Mouse (Mus musculus) MEL (cell line): Measurements from ENCODE around the gene Slc24a4. TPM values are rescaled to one million over a fixed set of nuclear protein-coding genes. Genes with fewer than 3 reads are reported as not detected.
A peak's percentile ranks its signal among the peaks of the same experiment; 100 is the strongest.

Source experiments
- DNase-seq: peaks from one replicate; pipeline ENCODE4 v3.0.0; 2011; ENCODE audit warnings: low read depth, low spot score
- H3K27ac ChIP-seq: 2 replicates; pipeline ENCODE4 v1.5.1; 2012; ENCODE audit warnings: low read depth, mild to moderate bottlenecking, control low read depth, low read length, moderate library complexity; ENCODE audit not compliant: control insufficient read depth
- H3K27me3 ChIP-seq, 2 experiments: fragments of 150-350 bp in 1 of 2; sonication (generic) in 1 of 2; 2 replicates each; pipeline ENCODE4 v1.6.1; 2012; ENCODE audit warnings: low read length in 2 of 2, mild to moderate bottlenecking in 2 of 2, improper control_type of control experiment in 1 of 2, moderate library complexity in 1 of 2; ENCODE audit not compliant: insufficient read depth in 2 of 2, control insufficient read depth in 1 of 2
- H3K36me3 ChIP-seq, 2 experiments: 2 replicates each; pipeline ENCODE4 v1.6.1; 2012 to 2014; ENCODE audit warnings: low read length in 2 of 2, improper control_type of control experiment in 1 of 2, inconsistent platforms in 1 of 2, mild to moderate bottlenecking in 1 of 2; ENCODE audit not compliant: insufficient read depth in 2 of 2, control insufficient read depth in 1 of 2
- H3K4me1 ChIP-seq, 2 experiments: fragments of 150-350 bp in 1 of 2; sonication (generic) in 1 of 2; 2 replicates each; pipeline ENCODE4 v1.6.1; 2012; ENCODE audit warnings: low read length in 2 of 2, improper control_type of control experiment in 1 of 2, mild to moderate bottlenecking in 1 of 2; ENCODE audit not compliant: insufficient read depth in 2 of 2, control insufficient read depth in 1 of 2
- H3K4me3 ChIP-seq, 2 experiments: fragments of 150-350 bp in 1 of 2; sonication (generic) in 1 of 2; 2 replicates each; pipeline ENCODE4 v1.5.1; 2012; ENCODE audit warnings: low read depth in 2 of 2, low read length in 2 of 2, mild to moderate bottlenecking in 2 of 2, moderate library complexity in 2 of 2, control low read depth in 1 of 2, improper control_type of control experiment in 1 of 2; ENCODE audit not compliant: control insufficient read depth in 1 of 2, insufficient read depth in 1 of 2
- H3K79me2 ChIP-seq: 2 replicates; pipeline ENCODE4 v1.6.1; 2012; ENCODE audit warnings: mild to moderate bottlenecking, low read length, moderate library complexity; ENCODE audit not compliant: control insufficient read depth, poor library complexity, insufficient read depth
- H3K9ac ChIP-seq: 2 replicates; pipeline ENCODE4 v1.6.1; 2012; ENCODE audit warnings: low read depth, mild to moderate bottlenecking, control low read depth, low read length, moderate library complexity; ENCODE audit not compliant: control insufficient read depth, poor library complexity, severe bottlenecking
- H3K9me3 ChIP-seq: fragments of 150-350 bp; sonication (generic); replicated peaks from 2 replicates; pipeline ENCODE4 v1.6.1; 2012; ENCODE audit warnings: mild to moderate bottlenecking, low read length, improper control_type of control experiment, moderate library complexity; ENCODE audit not compliant: insufficient read depth
- BHLHE40 ChIP-seq: IDR thresholded peaks from 2 replicates; pipeline ENCODE4 v1.6.1; 2012; ENCODE audit warnings: low read depth, mild to moderate bottlenecking, inconsistent platforms, low read length, improper control_type of control experiment, borderline replicate concordance
- CHD1 ChIP-seq: IDR thresholded peaks from 2 replicates; pipeline ENCODE4 v1.6.1; 2012; ENCODE audit warnings: low read depth, mild to moderate bottlenecking, inconsistent platforms, low read length, improper control_type of control experiment
- CHD2 ChIP-seq: IDR thresholded peaks from 2 replicates; pipeline ENCODE4 v1.6.1; 2011; ENCODE audit warnings: low read length, improper control_type of control experiment
- ELF1 ChIP-seq: IDR thresholded peaks from 2 replicates; pipeline ENCODE4 v1.6.1; 2014; ENCODE audit warnings: low read depth, mild to moderate bottlenecking, inconsistent platforms, low read length, improper control_type of control experiment, moderate library complexity
- ETS1 ChIP-seq: IDR thresholded peaks from 2 replicates; pipeline ENCODE4 v1.6.1; 2012; ENCODE audit warnings: low read depth, mild to moderate bottlenecking, inconsistent platforms, low read length, improper control_type of control experiment, moderate library complexity
- GABPA ChIP-seq: IDR thresholded peaks from 2 replicates; pipeline ENCODE4 v1.6.1; 2012; ENCODE audit warnings: low read depth, mild to moderate bottlenecking, inconsistent platforms, low read length, improper control_type of control experiment, moderate library complexity
- GATA1 ChIP-seq: IDR thresholded peaks from 2 replicates; pipeline ENCODE4 v1.6.1; 2011; ENCODE audit warnings: low read depth, low read length, improper control_type of control experiment
- HCFC1 ChIP-seq: IDR thresholded peaks from 2 replicates; pipeline ENCODE4 v1.6.1; 2012; ENCODE audit warnings: low read depth, mild to moderate bottlenecking, inconsistent platforms, low read length, improper control_type of control experiment, moderate library complexity
- JUND ChIP-seq: IDR thresholded peaks from 2 replicates; pipeline ENCODE4 v1.6.1; 2011; ENCODE audit warnings: low read depth, mild to moderate bottlenecking, improper control_type of control experiment, low read length
- MAFK ChIP-seq: IDR thresholded peaks from 2 replicates; pipeline ENCODE4 v1.6.1; 2011; ENCODE audit warnings: low read depth, mild to moderate bottlenecking, low read length, improper control_type of control experiment, borderline replicate concordance
- MAZ ChIP-seq: IDR thresholded peaks from 2 replicates; pipeline ENCODE4 v1.6.1; 2012; ENCODE audit warnings: low read depth, mild to moderate bottlenecking, inconsistent platforms, low read length, improper control_type of control experiment
- MEF2A ChIP-seq: IDR thresholded peaks from 2 replicates; pipeline ENCODE4 v1.6.1; 2014; ENCODE audit warnings: low read depth, mild to moderate bottlenecking, inconsistent platforms, low read length, improper control_type of control experiment; ENCODE audit not compliant: poor library complexity, insufficient replicate concordance, severe bottlenecking; ENCODE audit errors: extremely low read depth
- MXI1 ChIP-seq: IDR thresholded peaks from 2 replicates; pipeline ENCODE4 v1.6.1; 2011; ENCODE audit warnings: mild to moderate bottlenecking, low read depth, low read length, improper control_type of control experiment
- MYB ChIP-seq: IDR thresholded peaks from 2 replicates; pipeline ENCODE4 v1.6.1; 2011; ENCODE audit warnings: mild to moderate bottlenecking, low read depth, low read length, improper control_type of control experiment
- NELFE ChIP-seq: IDR thresholded peaks from 2 replicates; pipeline ENCODE4 v1.6.1; 2011; ENCODE audit warnings: low read depth, low read length, improper control_type of control experiment
- POLR2A ChIP-seq, 2 experiments: IDR thresholded peaks; 2 replicates each; pipeline ENCODE4 v1.6.1; 2011 to 2012; ENCODE audit warnings: low read length in 2 of 2, mild to moderate bottlenecking in 2 of 2, control low read depth in 1 of 2, improper control_type of control experiment in 1 of 2, low read depth in 1 of 2, moderate library complexity in 1 of 2; ENCODE audit not compliant: control insufficient read depth in 1 of 2, insufficient read depth in 1 of 2, poor library complexity in 1 of 2
- POLR2AphosphoS2 ChIP-seq: IDR thresholded peaks from 2 replicates; pipeline ENCODE4 v1.6.1; 2011; ENCODE audit warnings: low read length, improper control_type of control experiment
- POLR2AphosphoS5 ChIP-seq: IDR thresholded peaks from 2 replicates; pipeline ENCODE4 v1.6.1; 2012; ENCODE audit warnings: low read depth, borderline replicate concordance, mild to moderate bottlenecking, inconsistent platforms, low read length, moderate library complexity, mixed read lengths
- RAD21 ChIP-seq: IDR thresholded peaks from 2 replicates; pipeline ENCODE4 v1.6.1; 2011; ENCODE audit warnings: mild to moderate bottlenecking, low read depth, low read length, improper control_type of control experiment
- SIN3A ChIP-seq: IDR thresholded peaks from 2 replicates; pipeline ENCODE4 v1.6.1; 2012; ENCODE audit warnings: low read length, improper control_type of control experiment, inconsistent platforms
- SMC3 ChIP-seq: IDR thresholded peaks from 2 replicates; pipeline ENCODE4 v1.6.1; 2011; ENCODE audit warnings: low read depth, low read length, improper control_type of control experiment
- TAL1 ChIP-seq: IDR thresholded peaks from 2 replicates; pipeline ENCODE4 v1.6.1; 2012; ENCODE audit warnings: mild to moderate bottlenecking, inconsistent platforms, low read length, moderate library complexity, mixed read lengths
- TBP ChIP-seq: IDR thresholded peaks from 2 replicates; pipeline ENCODE4 v1.8.0; 2011; ENCODE audit warnings: low read depth, low read length, improper control_type of control experiment
- TCF12 ChIP-seq: IDR thresholded peaks from 2 replicates; pipeline ENCODE4 v1.6.1; 2014; ENCODE audit warnings: low read depth, mild to moderate bottlenecking, inconsistent platforms, low read length, improper control_type of control experiment, moderate library complexity
- UBTF ChIP-seq: IDR thresholded peaks from 2 replicates; pipeline ENCODE4 v1.6.1; 2012; ENCODE audit warnings: low read depth, mild to moderate bottlenecking, inconsistent platforms, low read length, improper control_type of control experiment, moderate library complexity, borderline replicate concordance; ENCODE audit not compliant: insufficient read depth
- USF1 ChIP-seq: IDR thresholded peaks from 2 replicates; pipeline ENCODE4 v1.6.1; 2014; ENCODE audit warnings: low read depth, mild to moderate bottlenecking, inconsistent platforms, low read length, improper control_type of control experiment, moderate library complexity
- USF2 ChIP-seq, 2 experiments: IDR thresholded peaks; 2 replicates each; pipeline ENCODE4 v1.6.1; 2011 to 2012; ENCODE audit warnings: improper control_type of control experiment in 2 of 2, low read length in 2 of 2, borderline replicate concordance in 1 of 2, inconsistent platforms in 1 of 2, low read depth in 1 of 2, mild to moderate bottlenecking in 1 of 2; ENCODE audit not compliant: insufficient read depth in 1 of 2
- ZKSCAN1 ChIP-seq: IDR thresholded peaks from 2 replicates; pipeline ENCODE4 v1.6.1; 2012; ENCODE audit warnings: low read depth, mild to moderate bottlenecking, inconsistent platforms, low read length, improper control_type of control experiment, moderate library complexity
- ZMIZ1 ChIP-seq: IDR thresholded peaks from 2 replicates; pipeline ENCODE4 v1.6.1; 2012; ENCODE audit warnings: low read depth, mild to moderate bottlenecking, inconsistent platforms, low read length, improper control_type of control experiment, moderate library complexity
- polyA plus RNA-seq, 2 experiments: library from polyadenylated mRNA; stranded (reverse) in 1 of 2; unstranded in 1 of 2; fragments of >175 nt in 1 of 2; fragments of >200 nt in 1 of 2; gene quantifications; 2 replicates each; pipeline versions ENCODE4 v1.2.1 to v1.2.4; 2012; ENCODE audit warnings: low replicate concordance in 2 of 2, low read depth in 1 of 2; ENCODE audit not compliant: insufficient read length in 2 of 2, insufficient read depth in 1 of 2, missing spikeins in 1 of 2
- total RNA-seq: library from RNA; depleted of rRNA; stranded (reverse); fragments of 300-350 nt; gene quantifications from 2 replicates; pipeline ENCODE4 v1.2.3, GENCODE M21; 2012

Slc24a4 gene
- total and polyA plus RNA-seq, 3 experiments, result not detected

GRCm38 (mm10) chr12:102308001-102308456 lies 179.5 kb downstream of the Slc24a4 start:
- Histone ChIP-seq H3K27ac (no peak overlapping the region), H3K4me1 (peaks cover 0 to 19% of the 10 kb centered on the region in 2 experiments; a peak in 3 of 4 replicates), H3K36me3 (peaks cover 0 to 9% of the 10 kb centered on the region in 2 experiments; a peak in 2 of 4 replicates), H3K9me3 (no peaks in the 10 kb centered on the region), H3K9ac (no peak overlapping the region), H3K4me3 (no peak overlapping the region), H3K27me3 (no peaks in the 10 kb centered on the region), H3K79me2 (no peaks in the 10 kb centered on the region)
- TF ChIP-seq UBTF (no peak), JUND (no peak), ELF1 (no peak), POLR2AphosphoS2 (no peak), TCF12 (no peak), USF2 (IDR thresholded peaks at IDR 0.05; ENCODE audit: borderline replicate concordance in 1 of 2, insufficient read depth in 1 of 2, low read depth in 1 of 2, low read length in 2 of 2) (no peak), GATA1 (no peak), POLR2A (IDR thresholded peaks at IDR 0.05; ENCODE audit: control insufficient read depth in 1 of 2, insufficient read depth in 1 of 2, low read depth in 1 of 2, low read length in 2 of 2, poor library complexity in 1 of 2) (no peak), ZMIZ1 (no peak), RAD21 (no peak), SIN3A (no peak), GABPA (no peak), MAZ (no peak)
- peak; percentile 37 for DNase-seq

GRCm38 (mm10) chr12:102308457-102309011 lies 180.0 kb downstream of the Slc24a4 start:
- H3K9ac ChIP-seq, result no peak overlapping the region
- H3K4me1 ChIP-seq, result peaks cover 0 to 19% of the 10 kb centered on the region in 2 experiments; a peak in 3 of 4 replicates
- no peak overlapping the region for H3K27ac ChIP-seq
- peaks cover 0 to 9% of the 10 kb centered on the region in 2 experiments; a peak in 2 of 4 replicates for H3K36me3 ChIP-seq
- peak; percentile 83 for DNase-seq
- H3K79me2 ChIP-seq, result no peaks in the 10 kb centered on the region
- H3K9me3 ChIP-seq, result no peaks in the 10 kb centered on the region
- no peaks in the 10 kb centered on the region for H3K27me3 ChIP-seq
- H3K4me3 ChIP-seq, result no peak overlapping the region
- TF ChIP-seq NELFE (no peak), TAL1 (no peak; the same call in 1 of the 2 replicates), POLR2A (IDR thresholded peaks at IDR 0.05; ENCODE audit: control insufficient read depth in 1 of 2, insufficient read depth in 1 of 2, low read depth in 1 of 2, low read length in 2 of 2, poor library complexity in 1 of 2) (no peak), TBP (no peak), POLR2AphosphoS2 (no peak), SMC3 (no peak), CHD1 (no peak), USF2 (IDR thresholded peaks at IDR 0.05; ENCODE audit: borderline replicate concordance in 1 of 2, insufficient read depth in 1 of 2, low read depth in 1 of 2, low read length in 2 of 2) (no peak), POLR2AphosphoS5 (no peak), ZKSCAN1 (no peak), MAFK (no peak), USF1 (peak; percentile 54; the same call in 1 of the 2 replicates), HCFC1 (no peak), GATA1 (peak; percentile 54; the same call in 1 of the 2 replicates), CHD2 (no peak), BHLHE40 (peak; percentile 62; the same call in 1 of the 2 replicates), MYB (no peak), UBTF (no peak), MXI1 (no peak), ETS1 (peak; percentile 82), MEF2A (no peak), TCF12 (no peak)
